16 mouse cellular contexts compared by ENCODE assay signal in the genomic region with DNA sequence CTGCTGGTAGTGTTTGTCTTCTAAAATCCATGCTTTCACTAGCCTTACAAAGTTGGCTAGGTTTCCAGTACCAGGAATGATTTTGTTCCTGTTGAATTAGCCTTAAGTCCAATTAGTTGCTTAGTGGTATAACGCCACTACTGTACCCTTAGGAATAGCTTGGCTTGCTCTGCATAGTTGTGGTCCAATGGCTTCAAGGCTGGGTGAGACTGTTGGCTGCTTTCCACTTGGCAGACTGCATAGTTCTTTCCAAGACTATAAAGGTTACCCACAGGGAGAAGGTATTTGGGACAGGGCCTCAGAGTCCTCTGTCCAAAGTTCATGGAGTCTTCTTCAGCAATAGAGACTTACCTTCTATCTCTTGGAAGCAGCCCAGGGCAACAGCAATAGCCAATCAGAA.
DNase-seq lines count a peak whose midpoint lies in the region; ATAC-seq and TF ChIP-seq lines count a peak whose summit lies in the region.
"Had no signal": no experiment of that assay in that cellular context is flagged by ENCODE, and none has a peak within 500 bp of the region (broad histone marks: within the 10 kb centered on the region; RNA-seq: fewer than 3 reads in every experiment).

No protein-coding gene starts in this region.

- no peak overlapping the region for H3K27ac ChIP-seq in forebrain, embryonic 16.5 days (ENCODE audit: low read length)
- H3K27ac ChIP-seq in forebrain, embryonic 11.5 days (ENCODE audit: low read depth, low read length), result no peak overlapping the region
- no peak overlapping the region for H3K27ac ChIP-seq in liver, adult 2 months (replicated peaks; ENCODE audit: insufficient read depth, low read depth, low read length)
- H3K27ac ChIP-seq: hindbrain, embryonic 14.5 days had no signal

- H3K9ac ChIP-seq in forebrain, embryonic 16.5 days (replicated peaks; ENCODE audit: low read depth, low read length), result no peak overlapping the region
- no peak overlapping the region for H3K9ac ChIP-seq in forebrain, embryonic 11.5 days (ENCODE audit: low read length)
- no peak overlapping the region for H3K9ac ChIP-seq in liver, adult 2 months (ENCODE audit: low read depth, low read length)
- H3K9ac ChIP-seq: hindbrain, embryonic 14.5 days had no signal

- H3K4me1 ChIP-seq in forebrain, embryonic 16.5 days (replicated peaks; ENCODE audit: control insufficient read depth, insufficient read depth, low read length), result no peaks in the 10 kb centered on the region
- no peaks in the 10 kb centered on the region for H3K4me1 ChIP-seq in forebrain, embryonic 11.5 days (replicated peaks; ENCODE audit: control insufficient read depth, insufficient read depth, low read length)
- H3K4me1 ChIP-seq in liver, adult 2 months (ENCODE audit: control insufficient read depth, insufficient read depth, low read length), result no peaks in the 10 kb centered on the region

- ATAC-seq in forebrain, embryonic 16.5 days, result peak; percentile 58; the same call in 1 of the 2 replicates
- ATAC-seq in forebrain, embryonic 11.5 days (replicated peaks; ENCODE audit: low FRiP score), result no peak
- ATAC-seq: CD4-positive, CD25-positive, alpha-beta regulatory T cell, adult 4 months; midbrain, embryonic 16.5 days; Patski had no signal

- H3K4me2 ChIP-seq in forebrain, embryonic 16.5 days (ENCODE audit: low read length), result no peak overlapping the region
- no peak overlapping the region for H3K4me2 ChIP-seq in forebrain, embryonic 11.5 days (ENCODE audit: low read depth, low read length, severe bottlenecking)
- H3K4me2 ChIP-seq: hindbrain, embryonic 14.5 days; liver, embryonic 11.5 days had no signal

- TF ChIP-seq CTCF in liver, adult 2 months (IDR thresholded peaks at IDR 0.05; ENCODE audit: low read depth, low read length), result no peak

- H3K27me3 ChIP-seq in forebrain, embryonic 16.5 days (replicated peaks; ENCODE audit: control insufficient read depth, insufficient read depth, low read length), result no peaks in the 10 kb centered on the region
- H3K27me3 ChIP-seq in forebrain, embryonic 11.5 days (ENCODE audit: control insufficient read depth, insufficient read depth, low read length), result no peaks in the 10 kb centered on the region
- no peaks in the 10 kb centered on the region for H3K27me3 ChIP-seq in liver, adult 2 months (ENCODE audit: control insufficient read depth, insufficient read depth, low read length)

- 48% methylated on average over 1 of the region's 1 CpGs for WGBS in forebrain, embryonic 16.5 days
- 91% methylated on average over 1 of the region's 1 CpGs for WGBS in forebrain, embryonic 11.5 days
- WGBS in liver, adult 2 months, result 69% methylated on average over 1 of the region's 1 CpGs

- H3K4me3 ChIP-seq in forebrain, embryonic 16.5 days (replicated peaks; ENCODE audit: low read length), result no peak overlapping the region
- H3K4me3 ChIP-seq in forebrain, embryonic 11.5 days (ENCODE audit: low read depth, low read length), result no peak overlapping the region
- no peak overlapping the region for H3K4me3 ChIP-seq in liver, adult 2 months (ENCODE audit: insufficient read depth, low read depth, low read length)

- no peaks in the 10 kb centered on the region for H3K79me2 ChIP-seq in liver, adult 2 months (ENCODE audit: control insufficient read depth, insufficient read depth, low read length)

- no peaks in the 10 kb centered on the region for H3K36me3 ChIP-seq in forebrain, embryonic 16.5 days (ENCODE audit: control insufficient read depth, insufficient read depth)
- H3K36me3 ChIP-seq in forebrain, embryonic 11.5 days (ENCODE audit: control insufficient read depth, insufficient read depth, low read length), result no peaks in the 10 kb centered on the region
- no peaks in the 10 kb centered on the region for H3K36me3 ChIP-seq in liver, adult 2 months (ENCODE audit: control insufficient read depth, insufficient read depth, low read length)

- DNase-seq in forebrain, embryonic 11.5 days (ENCODE audit: low spot score), result no peak
- peak; percentile 16 for DNase-seq in liver, adult 2 months (ENCODE audit: extremely low read depth, low read depth, low spot score)
- no peak for DNase-seq in liver
- DNase-seq in adrenal gland, postnatal 36 days, result peak; percentile 44
- DNase-seq in kidney, postnatal 25 days, result peak; percentile 89 to 93
- no peak for DNase-seq in left cerebral cortex, adult 18-20 months (ENCODE audit: low spot score in 2 of 2)
- no peak for DNase-seq in testis, postnatal 10 days (ENCODE audit: low spot score)
- DNase-seq: gastrocnemius, postnatal 25 days; lung, postnatal 4 days; thymus, adult 2 months had no signal

- no peaks in the 10 kb centered on the region for H3K9me3 ChIP-seq in forebrain, embryonic 16.5 days (ENCODE audit: control insufficient read depth, low read length)
- no peaks in the 10 kb centered on the region for H3K9me3 ChIP-seq in forebrain, embryonic 11.5 days (ENCODE audit: control insufficient read depth, low read length)

- no peak for TF ChIP-seq POLR2A in liver, adult 2 months (IDR thresholded peaks at IDR 0.05; ENCODE audit: extremely low read depth, insufficient read depth, low read length)

Comparison
In these comparisons a context has a peak if more than half of its experiments do, and no peak if none do; other contexts are left out.
1. DNase-seq: peak in liver, adult 2 months (single experiment), adrenal gland, postnatal 36 days (2 of 2) and kidney, postnatal 25 days (2 of 2); none in forebrain, embryonic 11.5 days (single experiment), liver (single experiment), left cerebral cortex, adult 18-20 months (0 of 2) and testis, postnatal 10 days (single experiment).